Comparison of ENCODE assay signal across 10 mouse cellular contexts in the genomic region with DNA sequence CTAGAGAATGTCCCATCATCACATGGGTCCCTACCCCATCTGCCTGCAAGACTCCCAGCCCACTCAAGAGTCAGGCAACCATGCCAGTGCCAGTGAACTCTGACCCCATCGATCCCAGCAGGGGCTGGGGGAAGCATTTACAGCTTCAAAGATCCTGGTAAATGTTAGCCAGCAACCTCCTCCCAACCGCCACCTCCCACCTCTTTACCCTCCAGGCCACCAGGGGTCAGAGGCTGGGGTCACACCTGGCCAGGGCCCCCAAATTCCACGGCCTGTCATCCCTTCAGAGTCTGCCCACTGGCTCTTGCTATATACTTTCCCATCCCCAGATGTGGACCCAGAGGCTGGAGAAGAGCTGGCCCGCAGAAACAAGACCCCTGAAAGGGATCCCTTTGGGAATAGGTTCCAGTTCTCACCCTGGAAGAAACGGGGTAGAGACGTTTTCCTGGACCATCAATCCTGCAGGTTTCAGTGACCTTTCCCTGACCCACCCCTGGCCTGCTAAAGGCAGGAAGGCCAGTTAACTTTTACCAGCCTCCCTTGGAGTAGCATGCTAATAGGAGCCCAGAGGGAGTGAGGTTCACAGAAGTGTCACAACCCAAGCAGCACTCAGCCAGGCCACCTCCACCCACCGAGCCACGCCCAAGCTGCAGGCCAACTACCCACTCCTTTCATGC.
DNase-seq lines count a peak whose midpoint lies in the region; ATAC-seq and TF ChIP-seq lines count a peak whose summit lies in the region.
"Had no signal": no experiment of that assay in that cellular context is flagged by ENCODE, and none has a peak within 500 bp of the region (broad histone marks: within the 10 kb centered on the region; RNA-seq: fewer than 3 reads in every experiment).

No protein-coding gene starts in this region.

- H3K36me3 ChIP-seq in lung, postnatal 0 days (ENCODE audit: insufficient read depth, low read length), result no peaks in the 10 kb centered on the region
- no peaks in the 10 kb centered on the region for H3K36me3 ChIP-seq in kidney, embryonic 15.5 days
- no peaks in the 10 kb centered on the region for H3K36me3 ChIP-seq in stomach, embryonic 16.5 days (ENCODE audit: control insufficient read depth, insufficient read depth, low read length)
- H3K36me3 ChIP-seq: heart, embryonic 15.5 days; limb, embryonic 15.5 days had no signal

- H3K27me3 ChIP-seq in lung, postnatal 0 days (replicated peaks; ENCODE audit: insufficient read depth, low read length), result no peaks in the 10 kb centered on the region
- H3K27me3 ChIP-seq in kidney, embryonic 15.5 days, result 0 out of 2 replicates have a peak, but pooled peaks cover 4% of the 10 kb centered on the region
- no peaks in the 10 kb centered on the region for H3K27me3 ChIP-seq in stomach, embryonic 16.5 days (ENCODE audit: control insufficient read depth, insufficient read depth, low read length)
- H3K27me3 ChIP-seq: heart, embryonic 15.5 days had no signal

- no peak overlapping the region for H3K9ac ChIP-seq in lung, postnatal 0 days (replicated peaks; ENCODE audit: low read depth)
- no peak overlapping the region for H3K9ac ChIP-seq in kidney, embryonic 15.5 days
- no peak overlapping the region for H3K9ac ChIP-seq in stomach, embryonic 16.5 days (ENCODE audit: low read length)
- H3K9ac ChIP-seq: heart, embryonic 15.5 days; limb, embryonic 15.5 days had no signal

- H3K9me3 ChIP-seq in lung, postnatal 0 days (ENCODE audit: low read length), result no peaks in the 10 kb centered on the region
- H3K9me3 ChIP-seq in kidney, embryonic 15.5 days (replicated peaks), result no peaks in the 10 kb centered on the region
- no peaks in the 10 kb centered on the region for H3K9me3 ChIP-seq in stomach, embryonic 16.5 days (replicated peaks; ENCODE audit: control insufficient read depth, low read length)
- H3K9me3 ChIP-seq: heart, embryonic 15.5 days; limb, embryonic 15.5 days had no signal

- H3K4me1 ChIP-seq in lung, postnatal 0 days (ENCODE audit: insufficient read depth, low read depth, low read length), result no peaks in the 10 kb centered on the region
- H3K4me1 ChIP-seq in kidney, embryonic 15.5 days, result peaks cover 46% of the 10 kb centered on the region
- peaks cover 36% of the 10 kb centered on the region for H3K4me1 ChIP-seq in stomach, embryonic 16.5 days (ENCODE audit: control insufficient read depth, insufficient read depth, low read length)

- WGBS in lung, postnatal 0 days, result 57% methylated on average over 8 of the region's 8 CpGs
- 32% methylated on average over 8 of the region's 8 CpGs for WGBS in kidney, embryonic 15.5 days
- 49% methylated on average over 8 of the region's 8 CpGs for WGBS in stomach, embryonic 16.5 days

- DNase-seq in adrenal gland, adult 8-10 months, result peak; percentile 41
- no peak for DNase-seq in adrenal gland, adult 18-20 months (ENCODE audit: low spot score in 2 of 2)
- DNase-seq in lung, postnatal 0 days (ENCODE audit: low spot score), result peak; percentile 42
- no peak for DNase-seq in lung, postnatal 4 days
- no peak for DNase-seq in natural killer cell, adult 2 months (ENCODE audit: low spot score in 2 of 2)
- no peak for DNase-seq in cerebellum, adult 8-10 months

- no peak overlapping the region for H3K4me2 ChIP-seq in lung, postnatal 0 days (replicated peaks; ENCODE audit: low read depth, low read length)
- no peak overlapping the region for H3K4me2 ChIP-seq in kidney, embryonic 15.5 days
- H3K4me2 ChIP-seq in stomach, embryonic 16.5 days (ENCODE audit: low read depth, low read length), result no peak overlapping the region
- H3K4me2 ChIP-seq: heart, embryonic 15.5 days; limb, embryonic 15.5 days had no signal

- H3K4me3 ChIP-seq in lung, postnatal 0 days (ENCODE audit: low read depth, low read length), result no peak overlapping the region
- H3K4me3 ChIP-seq in kidney, embryonic 15.5 days (replicated peaks), result no peak overlapping the region
- no peak overlapping the region for H3K4me3 ChIP-seq in stomach, embryonic 16.5 days (replicated peaks; ENCODE audit: low read length)
- H3K4me3 ChIP-seq: heart, embryonic 15.5 days; limb, embryonic 15.5 days had no signal

- no peak for TF ChIP-seq EP300 in lung, postnatal 0 days (IDR thresholded peaks at IDR 0.05)

- no peak for ATAC-seq in lung, postnatal 0 days
- 0 out of 2 replicates have a peak, but pooled peaks have one; percentile 24 for ATAC-seq in kidney, embryonic 15.5 days (replicated peaks; ENCODE audit: low FRiP score)
- no peak for ATAC-seq in stomach, embryonic 16.5 days (ENCODE audit: insufficient read depth, low FRiP score)

- TF ChIP-seq CTCF in lung, postnatal 0 days (IDR thresholded peaks at IDR 0.05), result no peak

- H3K27ac ChIP-seq in lung, postnatal 0 days (ENCODE audit: low read length), result no peak overlapping the region
- peak overlapping the region; percentile 16; the same call in 1 of the 2 replicates for H3K27ac ChIP-seq in kidney, embryonic 15.5 days
- peak overlapping the region; percentile 58; the same call in 1 of the 2 replicates for H3K27ac ChIP-seq in stomach, embryonic 16.5 days (ENCODE audit: low read length)
- H3K27ac ChIP-seq: heart, embryonic 15.5 days; limb, embryonic 15.5 days had no signal

Comparison
In these comparisons a context has a peak if more than half of its experiments do, and no peak if none do; other contexts are left out.
1. DNase-seq: peak in adrenal gland, adult 8-10 months (single experiment) and lung, postnatal 0 days (single experiment); none in adrenal gland, adult 18-20 months (0 of 2), lung, postnatal 4 days (0 of 2), natural killer cell, adult 2 months (0 of 2) and cerebellum, adult 8-10 months (single experiment).